Mouse (Mus musculus): Measurements from ENCODE around the gene Wfdc11. TPM values are rescaled to one million over a fixed set of nuclear protein-coding genes. Genes with fewer than 3 reads are reported as not detected.

The Wfdc11 gene
- polyA plus RNA-seq, 1 experiment from 2014 or later: not detected

DNA sequence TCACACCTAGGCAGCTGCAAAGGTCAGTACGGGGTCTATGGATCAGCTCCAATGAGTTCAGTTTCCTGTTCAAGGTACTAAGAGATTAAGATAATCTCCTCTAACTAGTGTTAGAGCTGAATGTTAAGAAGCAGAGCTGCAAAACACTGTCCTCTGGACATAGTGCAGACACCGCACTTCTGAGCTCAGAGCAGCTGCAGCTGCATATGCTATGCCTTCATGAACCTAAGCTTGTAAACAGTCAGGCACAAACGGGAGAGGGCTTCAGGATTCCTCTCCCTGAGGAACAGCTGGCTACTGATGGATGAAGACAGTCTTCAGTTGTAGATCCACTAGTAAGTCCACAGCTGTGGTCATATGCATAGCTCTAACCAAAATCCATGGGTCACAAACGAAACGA lies 27.1 kb upstream of the Wfdc11 start:
- Histone ChIP-seq H3K9ac (replicated peaks; ENCODE audit: low read length) (no peak overlapping the region), H3K27me3 (ENCODE audit: control insufficient read depth, insufficient read depth, low read length) (no peaks in the 10 kb centered on the region), H3K27ac (replicated peaks; ENCODE audit: low read depth, low read length) (no peak overlapping the region), H3K36me3 (replicated peaks; ENCODE audit: control insufficient read depth, insufficient read depth, low read depth, low read length) (no peaks in the 10 kb centered on the region), H3K9me3 (replicated peaks; ENCODE audit: control insufficient read depth, low read length) (no peaks in the 10 kb centered on the region), H3K4me3 (ENCODE audit: low read depth, low read length) (no peak overlapping the region), H3K4me2 (ENCODE audit: low read depth, low read length) (no peak overlapping the region), H3K4me1 (ENCODE audit: control insufficient read depth, insufficient read depth, low read length) (no peaks in the 10 kb centered on the region)
- ATAC-seq (replicated peaks; ENCODE audit: insufficient number of reproducible peaks, low FRiP score, low TSS enrichment, low read depth) (no peak), DNase-seq (ENCODE audit: low spot score) (no peak)
- 80% methylated on average over 5 of the region's 5 CpGs for WGBS

DNA sequence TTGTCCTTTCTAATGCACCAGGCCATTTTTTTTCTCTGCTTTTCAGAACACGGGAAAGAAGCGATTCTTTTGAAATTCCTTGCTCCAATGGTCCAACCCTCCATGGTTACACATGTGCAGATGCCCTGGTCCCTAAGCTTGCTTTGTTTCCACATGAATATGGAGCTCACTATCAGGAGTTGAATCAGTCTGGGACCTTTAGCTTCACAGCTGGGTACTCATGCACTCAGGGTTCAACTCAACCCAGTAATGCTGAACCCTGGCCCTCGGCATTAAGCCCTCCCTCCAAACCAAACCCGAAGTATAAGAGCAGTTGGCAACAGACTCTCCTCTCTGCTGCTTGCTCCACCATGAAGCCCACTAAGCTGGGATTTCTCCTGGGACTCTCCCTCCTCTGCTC lies 24.3 kb upstream of the Wfdc11 start, which contains the start of gene Spint4:
Spint4 (plus strand) TSS at position 301 of the 400 bp plus-strand sequence.
- Histone ChIP-seq H3K27ac (replicated peaks; ENCODE audit: low read depth, low read length) (no peak within 1 kb of the TSS), H3K4me2 (ENCODE audit: low read depth, low read length) (no peak within 1 kb of the TSS), H3K4me3 (ENCODE audit: low read depth, low read length) (no peak within 1 kb of the TSS), H3K9me3 (replicated peaks; ENCODE audit: control insufficient read depth, low read length) (no peaks in the 10 kb centered on the region), H3K4me1 (ENCODE audit: control insufficient read depth, insufficient read depth, low read length) (no peaks in the 10 kb centered on the region), H3K36me3 (replicated peaks; ENCODE audit: control insufficient read depth, insufficient read depth, low read depth, low read length) (no peaks in the 10 kb centered on the region), H3K9ac (replicated peaks; ENCODE audit: low read length) (no peak within 1 kb of the TSS), H3K27me3 (ENCODE audit: control insufficient read depth, insufficient read depth, low read length) (no peaks in the 10 kb centered on the region)
- ATAC-seq (replicated peaks; ENCODE audit: insufficient number of reproducible peaks, low FRiP score, low TSS enrichment, low read depth) (no peak), DNase-seq (ENCODE audit: low spot score) (no peak)
- 81% methylated on average over 4 of the region's 4 CpGs for WGBS

DNA sequence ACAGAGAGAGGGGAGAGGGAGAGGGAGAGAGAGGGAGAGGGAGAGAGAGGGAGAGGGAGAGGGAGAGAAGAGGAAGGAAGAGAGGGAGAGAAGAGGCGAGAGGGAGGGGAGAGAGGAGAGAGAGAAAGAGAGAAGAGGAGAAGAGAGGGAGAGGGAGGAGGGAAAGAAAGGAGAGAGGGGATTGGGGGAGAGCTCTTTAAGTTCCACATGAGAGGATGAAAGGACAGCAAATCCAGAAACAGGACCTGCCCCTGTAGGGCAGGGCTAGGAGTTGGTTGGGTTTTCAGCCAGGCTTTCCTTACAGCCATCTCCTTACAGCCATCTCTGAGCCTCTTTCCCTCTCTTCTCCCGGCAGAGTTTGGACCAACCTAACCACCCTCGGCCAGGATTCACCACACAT lies 10.9 kb upstream of the Wfdc11 start, which contains the start of gene Wfdc13:
Wfdc13 (plus strand) TSS at position 301 of the 400 bp plus-strand sequence.
- no peaks in the 10 kb centered on the region for H3K9me3 ChIP-seq (replicated peaks; ENCODE audit: control insufficient read depth, low read length)

DNA sequence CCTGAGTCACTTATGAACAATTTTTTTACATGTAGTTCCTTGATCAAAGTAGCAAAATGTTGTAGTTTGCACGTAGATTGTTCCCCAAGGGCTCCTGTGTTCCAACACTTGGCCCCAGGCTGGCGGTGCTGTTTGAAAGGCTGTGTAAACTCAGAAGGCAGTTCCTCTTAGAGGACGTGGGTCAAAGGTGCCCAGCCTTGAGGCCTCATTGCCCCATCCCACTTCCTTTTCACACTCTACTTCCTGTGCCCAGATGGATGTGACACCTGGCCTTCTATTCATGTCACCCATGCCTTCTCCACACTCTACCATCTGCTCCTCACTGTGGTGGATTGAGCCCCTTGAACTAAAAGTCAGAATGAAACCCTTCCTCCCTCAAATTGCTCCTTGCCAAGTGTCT lies 6.0 kb upstream of the Wfdc11 start:
- Histone ChIP-seq H3K4me1 (ENCODE audit: control insufficient read depth, insufficient read depth, low read length) (no peaks in the 10 kb centered on the region), H3K36me3 (replicated peaks; ENCODE audit: control insufficient read depth, insufficient read depth, low read depth, low read length) (no peaks in the 10 kb centered on the region), H3K9ac (replicated peaks; ENCODE audit: low read length) (no peak overlapping the region), H3K9me3 (replicated peaks; ENCODE audit: control insufficient read depth, low read length) (no peaks in the 10 kb centered on the region), H3K27me3 (ENCODE audit: control insufficient read depth, insufficient read depth, low read length) (no peaks in the 10 kb centered on the region), H3K4me2 (ENCODE audit: low read depth, low read length) (no peak overlapping the region), H3K27ac (replicated peaks; ENCODE audit: low read depth, low read length) (no peak overlapping the region), H3K4me3 (ENCODE audit: low read depth, low read length) (no peak overlapping the region)
- WGBS: 31% methylated on average over 3 of the region's 3 CpGs
- ATAC-seq (replicated peaks; ENCODE audit: insufficient number of reproducible peaks, low FRiP score, low TSS enrichment, low read depth) (no peak), DNase-seq (ENCODE audit: low spot score) (peak; percentile 4)

More for the DNA sequence above, 10.9 kb upstream of the Wfdc11 start, which contains the start of gene Wfdc13:
- Histone ChIP-seq H3K9ac (replicated peaks; ENCODE audit: low read length) (no peak within 1 kb of the TSS), H3K4me3 (ENCODE audit: low read depth, low read length) (no peak within 1 kb of the TSS), H3K4me1 (ENCODE audit: control insufficient read depth, insufficient read depth, low read length) (no peaks in the 10 kb centered on the region), H3K36me3 (replicated peaks; ENCODE audit: control insufficient read depth, insufficient read depth, low read depth, low read length) (no peaks in the 10 kb centered on the region), H3K4me2 (ENCODE audit: low read depth, low read length) (no peak within 1 kb of the TSS), H3K27me3 (ENCODE audit: control insufficient read depth, insufficient read depth, low read length) (no peaks in the 10 kb centered on the region), H3K27ac (replicated peaks; ENCODE audit: low read depth, low read length) (no peak within 1 kb of the TSS)
- WGBS: 72% methylated on average over 2 of the region's 3 CpGs
- no peak for DNase-seq (ENCODE audit: low spot score)
- ATAC-seq (replicated peaks; ENCODE audit: insufficient number of reproducible peaks, low FRiP score, low TSS enrichment, low read depth): no peak

- Histone ChIP-seq H3K9ac (replicated peaks; ENCODE audit: low read length) (no peak overlapping the region), H3K4me3 (ENCODE audit: low read depth, low read length) (no peak overlapping the region), H3K4me2 (ENCODE audit: low read depth, low read length) (peak overlapping the region; percentile 37), H3K9me3 (replicated peaks; ENCODE audit: control insufficient read depth, low read length) (no peaks in the 10 kb centered on the region), H3K27me3 (ENCODE audit: control insufficient read depth, insufficient read depth, low read length) (no peaks in the 10 kb centered on the region), H3K27ac (replicated peaks; ENCODE audit: low read depth, low read length) (no peak overlapping the region), H3K36me3 (replicated peaks; ENCODE audit: control insufficient read depth, insufficient read depth, low read depth, low read length) (no peaks in the 10 kb centered on the region), H3K4me1 (ENCODE audit: control insufficient read depth, insufficient read depth, low read length) (no peaks in the 10 kb centered on the region)
- DNase-seq (ENCODE audit: low spot score): peak; percentile 85
- ATAC-seq (replicated peaks; ENCODE audit: insufficient number of reproducible peaks, low FRiP score, low TSS enrichment, low read depth): peak; percentile 70; the same call in 1 of the 2 replicates
- 23% methylated on average over 19 of the region's 19 CpGs for WGBS
These were observed 5.2 kb upstream of the Wfdc11 start for GRCm38 (mm10) chr2:164678848-164679625.

- Histone ChIP-seq H3K9ac (replicated peaks; ENCODE audit: low read length) (no peak overlapping the region), H3K36me3 (replicated peaks; ENCODE audit: control insufficient read depth, insufficient read depth, low read depth, low read length) (no peaks in the 10 kb centered on the region), H3K4me2 (ENCODE audit: low read depth, low read length) (no peak overlapping the region), H3K4me3 (ENCODE audit: low read depth, low read length) (no peak overlapping the region), H3K27ac (replicated peaks; ENCODE audit: low read depth, low read length) (no peak overlapping the region), H3K27me3 (ENCODE audit: control insufficient read depth, insufficient read depth, low read length) (no peaks in the 10 kb centered on the region), H3K9me3 (replicated peaks; ENCODE audit: control insufficient read depth, low read length) (no peaks in the 10 kb centered on the region), H3K4me1 (ENCODE audit: control insufficient read depth, insufficient read depth, low read length) (no peaks in the 10 kb centered on the region)
- ATAC-seq (replicated peaks; ENCODE audit: insufficient number of reproducible peaks, low FRiP score, low TSS enrichment, low read depth) (no peak), DNase-seq (ENCODE audit: low spot score) (no peak)
- 83% methylated on average over 16 of the region's 16 CpGs for WGBS
These were observed 3.2 kb upstream of the Wfdc11 start for GRCm38 (mm10) chr2:164676916-164677685.

DNA sequence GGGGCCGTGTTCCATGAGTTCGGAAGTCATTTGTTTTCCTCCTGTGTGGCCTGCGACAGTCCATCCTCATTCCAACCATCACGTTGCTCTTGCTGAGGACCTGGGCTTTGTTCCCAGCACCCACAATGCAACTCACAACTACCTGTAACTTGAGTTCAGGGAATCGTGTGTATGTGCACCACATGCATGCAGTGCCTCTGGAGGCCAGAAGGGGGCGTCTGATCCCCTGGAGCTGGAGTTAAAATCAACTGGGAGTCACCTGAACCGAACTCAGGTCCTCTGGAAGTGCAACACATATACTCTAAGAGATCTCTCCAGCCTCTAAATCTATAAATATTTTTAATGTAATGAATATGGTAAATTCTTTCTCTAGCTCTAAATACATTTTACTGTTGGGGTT lies 2.2 kb upstream of the Wfdc11 start:
- H3K27ac ChIP-seq (replicated peaks; ENCODE audit: low read depth, low read length): no peak overlapping the region
- WGBS: 76% methylated on average over 7 of the region's 7 CpGs
- no peaks in the 10 kb centered on the region for H3K27me3 ChIP-seq (ENCODE audit: control insufficient read depth, insufficient read depth, low read length)
- DNase-seq (ENCODE audit: low spot score): no peak
- no peak overlapping the region for H3K4me2 ChIP-seq (ENCODE audit: low read depth, low read length)
- no peaks in the 10 kb centered on the region for H3K36me3 ChIP-seq (replicated peaks; ENCODE audit: control insufficient read depth, insufficient read depth, low read depth, low read length)
- no peaks in the 10 kb centered on the region for H3K4me1 ChIP-seq (ENCODE audit: control insufficient read depth, insufficient read depth, low read length)
- no peaks in the 10 kb centered on the region for H3K9me3 ChIP-seq (replicated peaks; ENCODE audit: control insufficient read depth, low read length)
- no peak overlapping the region for H3K4me3 ChIP-seq (ENCODE audit: low read depth, low read length)
- H3K9ac ChIP-seq (replicated peaks; ENCODE audit: low read length): no peak overlapping the region
- ATAC-seq (replicated peaks; ENCODE audit: insufficient number of reproducible peaks, low FRiP score, low TSS enrichment, low read depth): no peak

DNA sequence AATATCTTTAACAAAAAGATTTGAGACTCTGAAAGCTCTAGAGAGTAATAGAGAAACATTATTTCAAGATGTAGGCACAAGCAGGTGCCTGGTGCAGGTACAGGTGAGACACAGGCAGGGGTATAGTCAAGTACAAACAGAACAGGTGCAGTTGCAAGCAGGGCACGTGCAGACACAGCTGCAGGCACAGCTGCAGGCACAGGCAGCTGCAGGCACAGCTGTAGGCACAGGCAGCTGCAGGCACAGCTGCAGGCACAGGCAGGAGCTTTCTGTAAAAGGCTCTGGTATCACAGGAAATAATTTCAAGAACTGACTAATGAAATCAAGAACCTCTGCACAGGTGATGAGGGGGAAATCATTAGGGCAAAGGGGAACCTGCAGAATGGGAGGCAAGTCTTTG lies 2.9 kb downstream of the Wfdc11 start:
- no peak overlapping the region for H3K4me2 ChIP-seq (ENCODE audit: low read depth, low read length)
- no peak overlapping the region for H3K4me3 ChIP-seq (ENCODE audit: low read depth, low read length)
- H3K36me3 ChIP-seq (replicated peaks; ENCODE audit: control insufficient read depth, insufficient read depth, low read depth, low read length): no peaks in the 10 kb centered on the region
- DNase-seq (ENCODE audit: low spot score) (no peak), ATAC-seq (replicated peaks; ENCODE audit: insufficient number of reproducible peaks, low FRiP score, low TSS enrichment, low read depth) (no peak)
- H3K27me3 ChIP-seq (ENCODE audit: control insufficient read depth, insufficient read depth, low read length): no peaks in the 10 kb centered on the region
- no peaks in the 10 kb centered on the region for H3K4me1 ChIP-seq (ENCODE audit: control insufficient read depth, insufficient read depth, low read length)
- no peaks in the 10 kb centered on the region for H3K9me3 ChIP-seq (replicated peaks; ENCODE audit: control insufficient read depth, low read length)
- H3K27ac ChIP-seq (replicated peaks; ENCODE audit: low read depth, low read length): no peak overlapping the region
- H3K9ac ChIP-seq (replicated peaks; ENCODE audit: low read length): no peak overlapping the region
- 19% methylated on average over 1 of the region's 1 CpGs for WGBS
